Mouse (Mus musculus): ENCODE data around the gene Etnk1. TPM values are rescaled to one million over a fixed set of nuclear protein-coding genes. Genes with fewer than 3 reads are reported as not detected.

The Etnk1 gene
- total and polyA plus RNA-seq, 3 experiments, result 27.1 to 33.4 (median 32.8) TPM

GRCm38 (mm10) chr6:143176076-143176475 lies 9.1 kb downstream of the Etnk1 start:
- H3K27me3 ChIP-seq (replicated peaks), result no peaks in the 10 kb centered on the region
- no peak overlapping the region for H3K27ac ChIP-seq (ENCODE audit: insufficient read depth, low read depth)
- H3K4me1 ChIP-seq (ENCODE audit: control insufficient read depth in 1 of 2, insufficient read depth in 2 of 2), result peaks cover 27 to 65% of the 10 kb centered on the region in 2 experiments
- in situ Hi-C loops (cut with MboI; ENCODE audit: low pct_ligation_motif_present, low pct_unique_long_range_greater_than_20kb, low sequenced_read_pairs), result no loop called here
- H3K9ac ChIP-seq (ENCODE audit: insufficient read depth, low read depth), result no peak overlapping the region
- H3K36me3 ChIP-seq (replicated peaks in 1 of 2; ENCODE audit: control insufficient read depth in 1 of 2, insufficient read depth in 1 of 2, low read length in 1 of 2), result peaks cover 28 to 84% of the 10 kb centered on the region in 2 experiments
- H3K9me3 ChIP-seq (replicated peaks; ENCODE audit: low read length), result no peaks in the 10 kb centered on the region
- no peak for DNase-seq (ENCODE audit: extremely low read depth)
- H3K4me2 ChIP-seq (ENCODE audit: insufficient read depth, low read depth, poor library complexity, severe bottlenecking), result no peak overlapping the region
- TF ChIP-seq MAZ (IDR thresholded peaks at IDR 0.05; ENCODE audit: low read depth, low read length) (no peak), KAT2A (IDR thresholded peaks at IDR 0.05; ENCODE audit: insufficient replicate concordance, low read length) (no peak), POLR2AphosphoS2 (IDR thresholded peaks at IDR 0.05; ENCODE audit: low read depth, low read length) (no peak), UBTF (IDR thresholded peaks at IDR 0.05; ENCODE audit: low read depth, low read length) (no peak), E2F4 (IDR thresholded peaks at IDR 0.05; ENCODE audit: insufficient replicate concordance, low read depth, low read length) (no peak), MYC (IDR thresholded peaks at IDR 0.05; ENCODE audit: low read depth, low read length) (no peak), TCF12 (IDR thresholded peaks at IDR 0.05; ENCODE audit: low read depth, low read length) (no peak), SMC3 (IDR thresholded peaks at IDR 0.05; ENCODE audit: low read depth, low read length) (no peak), NRF1 (IDR thresholded peaks at IDR 0.05; ENCODE audit: low read depth, low read length) (no peak), JUND (conservative IDR thresholded peaks at IDR 0.05; ENCODE audit: low read depth, low read length) (no peak), ELF1 (IDR thresholded peaks at IDR 0.05; ENCODE audit: low read depth, low read length) (no peak), USF2 (conservative IDR thresholded peaks at IDR 0.05; ENCODE audit: low read depth, low read length) (no peak), MAFK (IDR thresholded peaks at IDR 0.05; ENCODE audit: insufficient replicate concordance, low read length) (no peak), RAD21 (IDR thresholded peaks at IDR 0.05; ENCODE audit: low read depth, low read length) (no peak), IRF4 (IDR thresholded peaks at IDR 0.05; ENCODE audit: low read depth, low read length) (no peak), ZKSCAN1 (IDR thresholded peaks at IDR 0.05; ENCODE audit: borderline replicate concordance, low read depth, low read length) (no peak), MAX (IDR thresholded peaks at IDR 0.05; ENCODE audit: low read length) (no peak), PAX5 (IDR thresholded peaks at IDR 0.05; ENCODE audit: low read length) (no peak)
- H3K79me2 ChIP-seq (replicated peaks; ENCODE audit: control insufficient read depth, extremely low read depth, insufficient read depth, poor library complexity, severe bottlenecking), result peaks cover 81% of the 10 kb centered on the region
- dilution Hi-C loops (cut with MboI; ENCODE audit: extremely low pct_ligation_motif_present, extremely low pct_unique_long_range_greater_than_20kb, low sequenced_read_pairs), result loop anchor here (25.0 kb wide), 1 partner anchor 89 kb away; no protein-coding TSS in a partner anchor
- H3K4me3 ChIP-seq (replicated peaks in 1 of 3; ENCODE audit: low read depth in 2 of 3, low read length in 2 of 3, poor library complexity in 1 of 3), result no peak overlapping the region

DNA sequence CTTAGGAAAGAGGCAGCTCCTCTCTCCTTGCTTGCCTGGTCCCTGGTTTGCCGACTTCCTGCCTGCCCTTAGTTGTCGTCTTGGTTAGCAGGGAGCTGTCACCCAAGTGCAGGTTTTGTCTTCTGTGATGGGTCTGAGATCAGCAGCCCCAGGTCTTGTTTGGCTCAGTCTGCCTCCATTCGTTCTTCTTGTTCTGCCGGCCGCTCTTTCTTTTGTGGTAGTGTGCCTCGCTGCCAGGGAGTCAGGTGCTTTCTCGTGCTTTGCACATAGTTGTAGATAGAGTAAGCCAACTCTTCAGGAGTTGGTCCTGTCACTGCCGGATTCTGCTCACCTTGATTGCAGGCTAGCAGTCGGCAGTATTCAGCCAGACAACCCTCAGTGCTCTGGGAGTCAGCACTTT lies 9.6 kb downstream of the Etnk1 start:
- no peak for DNase-seq (ENCODE audit: extremely low read depth)
- Histone ChIP-seq H3K27ac (ENCODE audit: insufficient read depth, low read depth) (no peak overlapping the region), H3K4me3 (replicated peaks in 1 of 3; ENCODE audit: low read depth in 2 of 3, low read length in 2 of 3, poor library complexity in 1 of 3) (no peak overlapping the region), H3K9ac (ENCODE audit: insufficient read depth, low read depth) (no peak overlapping the region), H3K79me2 (replicated peaks; ENCODE audit: control insufficient read depth, extremely low read depth, insufficient read depth, poor library complexity, severe bottlenecking) (peaks cover 76% of the 10 kb centered on the region), H3K4me1 (ENCODE audit: control insufficient read depth in 1 of 2, insufficient read depth in 2 of 2) (peaks cover 22 to 61% of the 10 kb centered on the region in 2 experiments; a peak in 3 of 4 replicates), H3K27me3 (replicated peaks) (no peaks in the 10 kb centered on the region), H3K4me2 (ENCODE audit: insufficient read depth, low read depth, poor library complexity, severe bottlenecking) (no peak overlapping the region), H3K36me3 (replicated peaks in 1 of 2; ENCODE audit: control insufficient read depth in 1 of 2, insufficient read depth in 1 of 2, low read length in 1 of 2) (peaks cover 27 to 83% of the 10 kb centered on the region in 2 experiments), H3K9me3 (replicated peaks; ENCODE audit: low read length) (no peaks in the 10 kb centered on the region)
- dilution Hi-C loops (cut with MboI; ENCODE audit: extremely low pct_ligation_motif_present, extremely low pct_unique_long_range_greater_than_20kb, low sequenced_read_pairs) (loop anchor here (25.0 kb wide), 1 partner anchor 89 kb away; no protein-coding TSS in a partner anchor), in situ Hi-C loops (cut with MboI; ENCODE audit: low pct_ligation_motif_present, low pct_unique_long_range_greater_than_20kb, low sequenced_read_pairs) (no loop called here)
- no peak for TF ChIP-seq GABPA (IDR thresholded peaks at IDR 0.05; ENCODE audit: insufficient replicate concordance, low read depth, low read length)
- no peak for TF ChIP-seq CHD2 (IDR thresholded peaks at IDR 0.05; ENCODE audit: low read length)
- no peak for TF ChIP-seq NRF1 (IDR thresholded peaks at IDR 0.05; ENCODE audit: low read depth, low read length)
- no peak for TF ChIP-seq BHLHE40 (IDR thresholded peaks at IDR 0.05; ENCODE audit: low read depth, low read length)
- TF ChIP-seq EP300 (IDR thresholded peaks at IDR 0.05; ENCODE audit: low read length), result no peak
- TF ChIP-seq ZC3H11A (IDR thresholded peaks at IDR 0.05; ENCODE audit: low read depth, low read length), result no peak
- no peak for TF ChIP-seq CTCF (conservative IDR thresholded peaks at IDR 0.05 in 1 of 2, IDR thresholded peaks at IDR 0.05 in 1 of 2; ENCODE audit: low read depth in 2 of 2, low read length in 2 of 2)
- TF ChIP-seq ZKSCAN1 (IDR thresholded peaks at IDR 0.05; ENCODE audit: borderline replicate concordance, low read depth, low read length), result no peak
- TF ChIP-seq MXI1 (IDR thresholded peaks at IDR 0.05; ENCODE audit: low read depth, low read length), result no peak
- no peak for TF ChIP-seq CHD1 (IDR thresholded peaks at IDR 0.05; ENCODE audit: low read depth, low read length)

Measured in CH12.LX (cell line).